Mouse (Mus musculus): ENCODE measurements around the gene Esd.

Gene Esd

GRCm38 (mm10) chr14:74794931-74795330 is 62.8 kb downstream of the Esd start:
- DNase-seq (ENCODE audit: low read depth, low spot score), result no peak

GRCm38 (mm10) chr14:74797386-74798062 is 65.4 kb downstream of the Esd start:
- peak; percentile 8 for DNase-seq (ENCODE audit: low read depth, low spot score)

- no peak for DNase-seq (ENCODE audit: low read depth, low spot score)
Measured at GRCm38 (mm10) chr14:74798063-74798890, 66.2 kb downstream of the Esd start.
